9 mouse cellular contexts compared by ENCODE assay signal in the genomic region with DNA sequence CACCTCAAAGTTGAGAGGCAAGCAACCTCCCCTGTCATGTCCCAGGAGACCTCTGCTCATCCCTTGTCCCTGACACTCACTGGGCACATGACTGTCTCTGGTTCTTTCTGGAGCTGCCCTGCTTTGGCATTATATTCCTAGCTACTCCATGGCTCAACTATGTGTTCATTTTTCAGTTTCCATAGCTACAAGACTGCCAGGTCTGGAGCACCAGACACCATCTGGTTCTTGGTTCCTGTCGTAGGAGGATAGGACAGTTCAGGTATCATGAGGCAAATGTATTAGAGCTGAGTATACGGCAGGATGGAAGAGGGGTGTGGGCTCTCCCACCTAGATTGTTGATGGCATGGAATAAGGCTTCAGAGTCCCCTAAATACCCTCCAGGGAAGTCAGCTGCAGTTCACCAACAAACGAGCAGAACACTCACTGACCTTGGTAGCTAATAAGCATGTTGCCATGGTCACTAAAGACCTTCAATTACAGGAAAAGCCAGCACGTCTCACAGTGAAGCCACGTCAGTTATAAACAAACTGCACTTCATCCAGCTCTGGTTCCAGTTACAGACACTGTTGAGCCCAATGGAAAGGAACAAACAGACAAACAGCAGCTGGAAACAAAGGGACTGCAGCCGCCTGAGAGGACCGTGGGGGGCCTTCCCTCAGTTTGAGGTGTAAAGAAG.
DNase-seq lines count a peak whose midpoint lies in the region; ATAC-seq and TF ChIP-seq lines count a peak whose summit lies in the region.
"Had no signal": no experiment of that assay in that cellular context is flagged by ENCODE, and none has a peak within 500 bp of the region (broad histone marks: within the 10 kb centered on the region; RNA-seq: fewer than 3 reads in every experiment).

No protein-coding gene starts in this region.

- H3K4me2 ChIP-seq in hindbrain, embryonic 13.5 days, result no peak overlapping the region

- H3K4me3 ChIP-seq in layer of hippocampus, adult 2 months, result no peak overlapping the region
- no peak overlapping the region for H3K4me3 ChIP-seq in hindbrain, embryonic 13.5 days
- no peak overlapping the region for H3K4me3 ChIP-seq in olfactory bulb, adult 2 months (ENCODE audit: insufficient read depth, low read depth, low read length)
- H3K4me3 ChIP-seq: myocyte had no signal

- TF ChIP-seq CTCF in layer of hippocampus, adult 2 months (conservative IDR thresholded peaks at IDR 0.05), result no peak
- no peak for TF ChIP-seq CTCF in olfactory bulb, adult 2 months (IDR thresholded peaks at IDR 0.05; ENCODE audit: insufficient read depth, low read depth, low read length)

- no peak overlapping the region for H3K9ac ChIP-seq in hindbrain, embryonic 13.5 days

- H3K4me1 ChIP-seq in hindbrain, embryonic 13.5 days (replicated peaks), result peaks cover 22% of the 10 kb centered on the region
- H3K4me1 ChIP-seq in olfactory bulb, adult 2 months (ENCODE audit: control insufficient read depth, insufficient read depth, low read length), result peaks cover 11% of the 10 kb centered on the region

- peak; percentile 63 for ATAC-seq in hindbrain, embryonic 13.5 days (ENCODE audit: low FRiP score)

- no peaks in the 10 kb centered on the region for H3K9me3 ChIP-seq in hindbrain, embryonic 13.5 days

- H3K27me3 ChIP-seq in hindbrain, embryonic 13.5 days, result no peaks in the 10 kb centered on the region

- peak overlapping the region; percentile 53; the same call in 1 of the 2 replicates for H3K27ac ChIP-seq in layer of hippocampus, adult 2 months
- peak overlapping the region; percentile 81 for H3K27ac ChIP-seq in hindbrain, embryonic 13.5 days
- H3K27ac ChIP-seq in olfactory bulb, adult 2 months (ENCODE audit: insufficient read depth, low read depth, low read length), result 0 out of 2 replicates have a peak overlapping the region, but pooled peaks have one; percentile 0

- no peak for TF ChIP-seq POLR2A in olfactory bulb, adult 2 months (IDR thresholded peaks at IDR 0.05; ENCODE audit: insufficient read depth, low read depth, low read length)

- no peak for DNase-seq in layer of hippocampus, adult 2 months (ENCODE audit: low spot score in 2 of 2)
- DNase-seq in layer of hippocampus, adult 11-12 months (ENCODE audit: low spot score), result no peak
- DNase-seq in brain, adult 2 months (ENCODE audit: low read depth, low spot score), result peak; percentile 73
- DNase-seq in thymus, postnatal 36 days, result no peak
- DNase-seq in thymus, postnatal 10 days (ENCODE audit: low spot score in 2 of 2), result no peak
- DNase-seq in c-Kit-positive CD71-positive TER-119-positive erythroid progenitor cells, embryonic 14.5 days (ENCODE audit: low spot score), result no peak

- WGBS in hindbrain, embryonic 13.5 days, result 12% methylated on average over 7 of the region's 7 CpGs
- 44% methylated on average over 7 of the region's 7 CpGs for WGBS in olfactory bulb, adult 2 months

- no peaks in the 10 kb centered on the region for H3K36me3 ChIP-seq in hindbrain, embryonic 13.5 days

Comparison
In these comparisons a context has a peak if more than half of its experiments do, and no peak if none do; other contexts are left out.
1. H3K27ac ChIP-seq: peak in every context shown above with its lines; median percentile 81 in hindbrain, embryonic 13.5 days; 53 in layer of hippocampus, adult 2 months; 0 in olfactory bulb, adult 2 months.